Mouse (Mus musculus) intestine, embryonic 14.5 days (tissue): ENCODE results near the gene Ddx28. TPM values are rescaled to one million over a fixed set of nuclear protein-coding genes. Genes with fewer than 3 reads are reported as not detected.

Experiments
- ATAC-seq: fragments of 200-750 bp; cut with Nextera tagmentation; replicated peaks from 2 replicates; pipeline ENCODE4 v1.8.0; 2017; ENCODE audit warnings: low read depth, moderate number of reproducible peaks, moderate TSS enrichment, moderate library complexity; ENCODE audit not compliant: low FRiP score, low TSS enrichment
- DNase-seq: peaks from one replicate; pipeline ENCODE4 v3.0.0-alpha.2; 2018; ENCODE audit warnings: low spot score
- H3K27ac ChIP-seq: fragments of 300-500 bp; sonication (generic); 2 replicates; pipeline ENCODE4 v1.5.1; 2014; ENCODE audit warnings: low read depth, mild to moderate bottlenecking, control low read depth
- H3K27me3 ChIP-seq: fragments of 300-500 bp; sonication (generic); replicated peaks from 2 replicates; pipeline ENCODE4 v1.6.1; 2014; ENCODE audit warnings: low read length, control low read depth; ENCODE audit not compliant: control insufficient read depth, insufficient read depth
- H3K36me3 ChIP-seq: fragments of 300-500 bp; sonication (generic); 2 replicates; pipeline ENCODE4 v1.6.1; 2014; ENCODE audit warnings: low read length, control low read depth; ENCODE audit not compliant: control insufficient read depth, insufficient read depth
- H3K4me1 ChIP-seq: fragments of 300-500 bp; sonication (generic); replicated peaks from 2 replicates; pipeline ENCODE4 v1.6.1; 2014; ENCODE audit warnings: low read length, control low read depth, mixed read lengths; ENCODE audit not compliant: control insufficient read depth, insufficient read depth
- H3K4me2 ChIP-seq: fragments of 300-500 bp; sonication (generic); 2 replicates; pipeline ENCODE4 v1.6.1; 2014; ENCODE audit warnings: low read length
- H3K4me3 ChIP-seq: fragments of 300-500 bp; sonication (generic); 2 replicates; pipeline ENCODE4 v1.5.1; 2014; ENCODE audit warnings: low read depth, low read length, control low read depth, mixed read lengths
- H3K9ac ChIP-seq: fragments of 300-500 bp; sonication (generic); 2 replicates; pipeline ENCODE4 v1.6.1; 2014; ENCODE audit warnings: mild to moderate bottlenecking, low read length
- H3K9me3 ChIP-seq: fragments of 300-500 bp; sonication (generic); 2 replicates; pipeline ENCODE4 v1.6.1; 2016; ENCODE audit warnings: low read length, control low read depth; ENCODE audit not compliant: control insufficient read depth
- WGBS: fragments of 180-500 bp; shearing (Covaris S2); extraction: QIAGEN DNeasy Blood & Tissue Kit; methylation state at CpG from one replicate; pipeline ENCODE4 v1.1.7; 2014; 5-methylcytosine and 5-hydroxymethylcytosine counted together
- polyA plus RNA-seq: library from polyadenylated mRNA; unstranded; fragments of >200 nt; fragmentation: Nextera tagmentation; extraction: Ambion mirVana; gene quantifications from 2 replicates; pipeline ENCODE4 v1.2.1, GENCODE M21; 2014

The Ddx28 gene
- polyA plus RNA-seq, 1 experiment from 2014 or later: 16.9 TPM

DNA sequence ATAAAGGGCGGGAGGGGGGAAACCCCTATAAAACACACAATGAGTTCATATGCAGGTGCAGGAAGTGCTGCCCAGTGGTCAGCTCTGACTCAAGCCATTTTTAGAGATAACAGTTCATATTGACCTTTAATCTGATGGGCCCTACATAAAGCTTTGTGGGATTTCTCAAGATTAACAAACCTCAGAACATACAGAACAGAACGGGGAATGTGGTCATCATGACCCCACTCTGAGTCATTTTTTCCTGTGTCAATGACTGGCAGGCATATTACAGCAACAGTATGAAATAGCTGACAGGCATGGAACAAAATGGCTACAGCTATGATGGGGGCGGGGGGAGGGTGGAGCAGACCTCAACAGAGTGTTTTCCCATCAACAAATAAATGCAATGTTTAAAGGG, 4.5 kb downstream of the Ddx28 start:
- ATAC-seq: no peak

GRCm38 (mm10) chr8:106006413-106006812, 5.3 kb downstream of the Ddx28 start:
- WGBS: 88% methylated on average over 4 of the region's 4 CpGs
- no peaks in the 10 kb centered on the region for H3K9me3 ChIP-seq
- no peaks in the 10 kb centered on the region for H3K27me3 ChIP-seq
- no peak overlapping the region for H3K9ac ChIP-seq
- H3K4me3 ChIP-seq: no peak overlapping the region
- no peak overlapping the region for H3K27ac ChIP-seq
- 0 out of 2 replicates have a peak, but pooled peaks cover 2% of the 10 kb centered on the region for H3K36me3 ChIP-seq
- DNase-seq (no peak), ATAC-seq (no peak)
- peaks cover 8% of the 10 kb centered on the region for H3K4me1 ChIP-seq
- H3K4me2 ChIP-seq: no peak overlapping the region

More for the DNA sequence above, 4.5 kb downstream of the Ddx28 start:
- Histone ChIP-seq H3K27me3 (no peaks in the 10 kb centered on the region), H3K4me3 (no peak overlapping the region), H3K9ac (no peak overlapping the region), H3K4me1 (peaks cover 8% of the 10 kb centered on the region), H3K4me2 (no peak overlapping the region), H3K9me3 (no peaks in the 10 kb centered on the region), H3K36me3 (0 out of 2 replicates have a peak, but pooled peaks cover 2% of the 10 kb centered on the region), H3K27ac (no peak overlapping the region)
- DNase-seq: no peak
- WGBS: 72% methylated on average over 3 of the region's 3 CpGs

DNA sequence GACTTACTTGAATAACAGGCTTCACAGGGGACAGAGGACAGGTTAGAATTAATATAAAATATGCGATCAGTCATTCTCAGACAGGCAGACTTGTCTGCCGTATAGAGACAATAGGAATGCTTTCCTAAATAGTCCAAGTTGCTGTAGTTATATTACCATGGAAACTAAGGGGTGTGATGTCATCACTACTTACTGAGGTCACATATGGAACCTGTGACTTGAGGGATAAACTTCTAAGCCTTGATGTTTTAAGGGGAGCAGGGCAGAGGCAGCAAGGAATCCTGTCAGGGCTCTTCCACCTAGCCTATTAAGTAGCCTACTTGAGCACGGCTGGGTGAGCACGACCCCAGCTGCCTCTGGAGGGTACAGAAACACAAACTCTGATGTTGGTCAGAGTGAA, 5.8 kb downstream of the Ddx28 start, which contains the start of gene Dpep2nb:
Gene Dpep2nb (minus strand): TSS at position 101 of the 400 bp plus-strand sequence.
- WGBS: 76% methylated on average over 4 of the region's 4 CpGs
- H3K9ac ChIP-seq: no peak within 1 kb of the TSS

DNA sequence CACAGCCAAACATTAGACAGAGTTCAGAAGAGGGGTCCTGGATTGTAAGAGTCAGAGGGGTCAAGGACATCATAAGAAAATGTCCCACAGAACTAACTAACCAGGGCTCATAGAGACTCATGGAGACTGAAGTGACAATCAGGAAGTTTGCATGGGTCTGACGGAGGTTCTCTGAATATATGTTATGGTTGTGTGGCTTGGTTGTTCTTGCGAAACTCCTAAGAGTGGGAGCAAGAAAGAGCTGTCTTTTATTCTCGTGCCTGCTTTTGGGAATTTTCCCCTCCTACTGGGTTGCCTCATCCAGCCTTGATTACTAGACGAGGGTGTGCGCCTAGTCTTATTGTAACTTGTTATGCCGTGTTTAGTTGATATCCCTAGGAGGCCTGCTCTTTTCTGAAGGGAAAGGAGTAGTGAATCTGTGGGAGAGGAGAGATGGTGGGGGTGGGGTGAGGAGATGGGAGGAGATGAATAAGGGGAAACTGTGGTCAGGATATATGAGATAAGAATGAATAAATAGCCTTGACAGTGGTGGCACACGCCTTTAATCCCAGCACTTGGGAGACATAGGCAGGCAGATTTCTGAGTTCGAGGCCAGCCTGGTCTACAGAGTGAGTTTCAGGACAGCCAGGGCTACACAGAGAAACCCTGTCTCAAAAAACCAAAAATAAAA, 7.0 kb downstream of the Ddx28 start:
- ATAC-seq (no peak), DNase-seq (no peak)
- H3K9me3 ChIP-seq: no peaks in the 10 kb centered on the region
- no peak overlapping the region for H3K4me3 ChIP-seq
- H3K36me3 ChIP-seq: 0 out of 2 replicates have a peak, but pooled peaks cover 2% of the 10 kb centered on the region
- WGBS: 77% methylated on average over 8 of the region's 8 CpGs
- H3K4me1 ChIP-seq: no peaks in the 10 kb centered on the region; the same call in 1 of the 2 replicates
- H3K9ac ChIP-seq: no peak overlapping the region
- no peak overlapping the region for H3K4me2 ChIP-seq
- no peak overlapping the region for H3K27ac ChIP-seq
- no peaks in the 10 kb centered on the region for H3K27me3 ChIP-seq

More for the DNA sequence above, 5.8 kb downstream of the Ddx28 start, which contains the start of gene Dpep2nb:
- Histone ChIP-seq H3K4me2 (no peak within 1 kb of the TSS), H3K4me3 (no peak within 1 kb of the TSS), H3K36me3 (0 out of 2 replicates have a peak, but pooled peaks cover 2% of the 10 kb centered on the region), H3K4me1 (peaks cover 8% of the 10 kb centered on the region), H3K27me3 (no peaks in the 10 kb centered on the region), H3K27ac (no peak within 1 kb of the TSS), H3K9me3 (no peaks in the 10 kb centered on the region)
- ATAC-seq: no peak
- no peak for DNase-seq

- DNase-seq (no peak), ATAC-seq (no peak)
- H3K4me1 ChIP-seq: no peaks in the 10 kb centered on the region
- no peak overlapping the region for H3K4me3 ChIP-seq
- no peaks in the 10 kb centered on the region for H3K36me3 ChIP-seq
- no peaks in the 10 kb centered on the region for H3K27me3 ChIP-seq
- no peaks in the 10 kb centered on the region for H3K9me3 ChIP-seq
- no peak overlapping the region for H3K27ac ChIP-seq
- WGBS: 83% methylated on average over 4 of the region's 4 CpGs
- H3K4me2 ChIP-seq: no peak overlapping the region
- H3K9ac ChIP-seq: no peak overlapping the region
Measured at GRCm38 (mm10) chr8:106001908-106002307, 9.8 kb downstream of the Ddx28 start.

GRCm38 (mm10) chr8:105998971-105999370, 12.7 kb downstream of the Ddx28 start:
- Histone ChIP-seq H3K4me2 (no peak overlapping the region), H3K9ac (no peak overlapping the region), H3K9me3 (no peaks in the 10 kb centered on the region), H3K27ac (no peak overlapping the region), H3K36me3 (no peaks in the 10 kb centered on the region), H3K4me1 (no peaks in the 10 kb centered on the region), H3K4me3 (no peak overlapping the region), H3K27me3 (no peaks in the 10 kb centered on the region)
- 81% methylated on average over 2 of the region's 2 CpGs for WGBS
- no peak for ATAC-seq
- DNase-seq: no peak

GRCm38 (mm10) chr8:105996359-105996758, 15.3 kb downstream of the Ddx28 start:
- H3K27ac ChIP-seq: no peak overlapping the region
- no peak overlapping the region for H3K9ac ChIP-seq
- H3K36me3 ChIP-seq: no peaks in the 10 kb centered on the region
- H3K9me3 ChIP-seq: no peaks in the 10 kb centered on the region
- WGBS: 75% methylated on average over 7 of the region's 7 CpGs
- no peak overlapping the region for H3K4me3 ChIP-seq
- no peaks in the 10 kb centered on the region for H3K27me3 ChIP-seq
- no peak overlapping the region for H3K4me2 ChIP-seq
- no peaks in the 10 kb centered on the region for H3K4me1 ChIP-seq
- ATAC-seq: no peak
- no peak for DNase-seq

DNA sequence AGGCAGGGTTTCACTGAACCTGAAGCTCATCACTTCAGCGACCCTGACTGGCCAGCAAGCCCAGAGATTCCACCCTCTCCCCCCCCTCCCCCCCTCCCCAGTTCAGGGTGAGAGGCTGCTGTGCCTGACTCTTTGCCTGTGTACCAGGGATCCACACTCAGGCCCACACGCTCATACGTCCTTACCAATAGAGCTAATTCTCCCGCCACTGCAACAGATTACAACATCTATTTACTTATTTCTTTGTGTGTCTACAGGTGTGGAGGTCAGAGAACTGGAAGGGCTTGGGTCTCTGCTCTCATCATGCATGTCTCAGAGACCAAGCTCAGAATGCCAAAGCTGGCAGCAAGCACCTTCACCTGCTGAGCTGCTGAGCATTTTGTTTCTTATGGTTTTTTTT, 18.5 kb downstream of the Ddx28 start:
- no peaks in the 10 kb centered on the region for H3K4me1 ChIP-seq
- ATAC-seq: no peak
- DNase-seq: no peak
- H3K36me3 ChIP-seq: no peaks in the 10 kb centered on the region
- no peak overlapping the region for H3K4me2 ChIP-seq
- WGBS: 73% methylated on average over 4 of the region's 4 CpGs
- H3K9ac ChIP-seq: no peak overlapping the region
- no peaks in the 10 kb centered on the region for H3K27me3 ChIP-seq
- no peaks in the 10 kb centered on the region for H3K9me3 ChIP-seq
- no peak overlapping the region for H3K4me3 ChIP-seq
- no peak overlapping the region for H3K27ac ChIP-seq

DNA sequence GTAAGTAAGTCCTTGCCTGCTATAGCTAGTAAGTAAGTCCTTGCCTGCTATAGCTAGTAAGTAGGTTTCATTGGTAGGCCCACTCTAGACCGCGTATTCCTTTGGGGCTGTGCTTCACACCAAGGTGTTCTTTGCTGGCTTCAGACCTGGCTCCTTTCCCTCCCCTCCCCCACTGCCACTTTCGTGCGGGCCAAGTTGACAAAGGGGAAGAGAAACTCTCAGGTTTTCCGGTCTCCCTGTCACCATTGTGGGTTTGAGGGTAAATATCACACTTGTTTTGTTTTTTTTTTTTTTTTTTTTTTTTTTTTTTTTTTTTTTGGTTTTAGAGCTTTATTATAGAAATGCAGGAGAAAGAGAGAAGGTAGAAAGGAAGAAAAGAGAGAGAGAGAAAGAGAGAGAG, 19.2 kb downstream of the Ddx28 start:
- Histone ChIP-seq H3K4me2 (no peak overlapping the region), H3K9me3 (no peaks in the 10 kb centered on the region), H3K27ac (no peak overlapping the region), H3K4me1 (no peaks in the 10 kb centered on the region), H3K4me3 (no peak overlapping the region), H3K9ac (no peak overlapping the region), H3K27me3 (no peaks in the 10 kb centered on the region), H3K36me3 (no peaks in the 10 kb centered on the region)
- DNase-seq (no peak), ATAC-seq (no peak)
- 64% methylated on average over 5 of the region's 5 CpGs for WGBS
